Mouse (Mus musculus) limb, embryonic 15.5 days (tissue): ENCODE data around the gene Gm17949. TPM values are rescaled to one million over a fixed set of nuclear protein-coding genes. Genes with fewer than 3 reads are reported as not detected.
A peak's percentile ranks its signal among the peaks of the same experiment; 100 is the strongest.

Experiments used
- ATAC-seq: fragments of 200-750 bp; cut with Nextera tagmentation; 2 replicates; pipeline ENCODE4 v1.8.0; 2017; ENCODE audit warnings: low read depth, moderate TSS enrichment; ENCODE audit not compliant: insufficient number of reproducible peaks, low FRiP score, low TSS enrichment
- H3K27ac ChIP-seq: fragments of 300-500 bp; sonication (generic); 2 replicates; pipeline ENCODE4 v1.5.1; 2015; ENCODE audit warnings: moderate library complexity, mild to moderate bottlenecking, inconsistent platforms
- H3K27me3 ChIP-seq: fragments of 300-500 bp; sonication (generic); 2 replicates; pipeline ENCODE4 v1.6.1; 2015; ENCODE audit warnings: inconsistent platforms
- H3K36me3 ChIP-seq: fragments of 300-500 bp; sonication (generic); 2 replicates; pipeline ENCODE4 v1.6.1; 2015; ENCODE audit warnings: inconsistent platforms
- H3K4me1 ChIP-seq: fragments of 300-500 bp; sonication (generic); 2 replicates; pipeline ENCODE4 v1.6.1; 2015; ENCODE audit warnings: inconsistent platforms
- H3K4me2 ChIP-seq: fragments of 300-500 bp; sonication (generic); 2 replicates; pipeline ENCODE4 v1.6.1; 2015; ENCODE audit warnings: mild to moderate bottlenecking, inconsistent platforms
- H3K4me3 ChIP-seq: fragments of 300-500 bp; sonication (generic); 2 replicates; pipeline ENCODE4 v1.5.1; 2015; ENCODE audit warnings: mild to moderate bottlenecking, inconsistent platforms
- H3K9ac ChIP-seq: fragments of 300-500 bp; sonication (generic); 2 replicates; pipeline ENCODE4 v1.6.1; 2015; ENCODE audit warnings: inconsistent platforms
- H3K9me3 ChIP-seq: fragments of 300-500 bp; sonication (generic); 2 replicates; pipeline ENCODE4 v1.6.1; 2016; ENCODE audit warnings: inconsistent platforms
- WGBS: fragments of 180-500 bp; shearing (Covaris S2); methylation state at CpG from one replicate; pipeline ENCODE4 v1.1.7; 2015; 5-methylcytosine and 5-hydroxymethylcytosine counted together
- polyA plus RNA-seq: library from polyadenylated mRNA; unstranded; fragments of >200 nt; fragmentation: Nextera tagmentation; extraction: Ambion mirVana; gene quantifications from 2 replicates; pipeline ENCODE4 v1.2.1, GENCODE M21; 2015

Gm17949 gene
- polyA plus RNA-seq, 1 experiment from 2014 or later: 0.37 TPM

DNA sequence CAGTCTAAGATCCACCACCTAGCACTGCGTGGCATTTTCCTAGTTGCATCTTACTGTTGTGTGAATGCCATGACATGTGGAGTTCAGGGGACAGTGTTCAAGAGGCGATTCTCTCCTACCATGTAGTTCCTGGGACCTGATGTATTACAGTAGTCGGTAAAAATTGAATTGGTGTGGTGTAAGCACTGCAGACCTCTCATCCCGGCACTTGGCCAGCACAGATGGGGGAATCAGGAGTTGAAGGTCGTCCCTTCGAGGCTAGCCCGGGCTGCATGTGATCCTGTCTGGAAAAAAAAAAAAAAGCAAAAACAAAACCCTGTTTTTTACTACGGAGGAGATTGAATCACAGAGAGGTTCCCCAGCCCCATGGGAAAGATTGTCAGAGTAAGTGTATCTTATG, 16.2 kb upstream of the Gm17949 start:
- no peaks in the 10 kb centered on the region for H3K9me3 ChIP-seq
- no peak overlapping the region for H3K4me2 ChIP-seq
- peaks cover 20% of the 10 kb centered on the region for H3K4me1 ChIP-seq
- WGBS: 91% methylated on average over 8 of the region's 8 CpGs
- H3K9ac ChIP-seq: no peak overlapping the region
- H3K27me3 ChIP-seq: no peaks in the 10 kb centered on the region
- no peak for ATAC-seq
- H3K36me3 ChIP-seq: peaks cover 68% of the 10 kb centered on the region
- H3K4me3 ChIP-seq: no peak overlapping the region
- H3K27ac ChIP-seq: no peak overlapping the region

DNA sequence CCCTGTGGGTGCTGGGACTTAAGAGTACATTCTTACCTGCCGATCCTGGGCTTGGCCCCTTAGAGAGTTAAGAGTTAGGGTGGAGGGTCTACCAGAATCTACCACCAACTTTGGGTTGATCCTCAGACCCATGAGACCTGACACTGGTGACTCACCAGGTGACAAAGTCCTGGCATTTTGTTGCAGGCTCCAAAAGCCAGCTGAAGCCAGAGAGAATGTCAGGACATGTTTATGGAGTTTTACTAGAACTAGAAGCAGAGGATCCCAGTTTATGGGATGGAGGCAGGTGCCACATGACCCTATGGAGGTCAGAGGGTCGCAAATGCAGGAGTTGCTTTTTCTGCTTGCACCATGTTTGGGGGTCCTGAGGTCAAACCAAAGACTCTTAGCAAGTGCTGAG, 14.8 kb upstream of the Gm17949 start:
- ATAC-seq: no peak
- no peaks in the 10 kb centered on the region for H3K9me3 ChIP-seq
- 58% methylated on average over 2 of the region's 2 CpGs for WGBS
- H3K4me3 ChIP-seq: peak overlapping the region; percentile 91
- H3K27me3 ChIP-seq: no peaks in the 10 kb centered on the region
- H3K27ac ChIP-seq: no peak overlapping the region
- H3K36me3 ChIP-seq: peaks cover 69% of the 10 kb centered on the region
- H3K4me1 ChIP-seq: peaks cover 13% of the 10 kb centered on the region
- H3K4me2 ChIP-seq: no peak overlapping the region
- H3K9ac ChIP-seq: no peak overlapping the region

DNA sequence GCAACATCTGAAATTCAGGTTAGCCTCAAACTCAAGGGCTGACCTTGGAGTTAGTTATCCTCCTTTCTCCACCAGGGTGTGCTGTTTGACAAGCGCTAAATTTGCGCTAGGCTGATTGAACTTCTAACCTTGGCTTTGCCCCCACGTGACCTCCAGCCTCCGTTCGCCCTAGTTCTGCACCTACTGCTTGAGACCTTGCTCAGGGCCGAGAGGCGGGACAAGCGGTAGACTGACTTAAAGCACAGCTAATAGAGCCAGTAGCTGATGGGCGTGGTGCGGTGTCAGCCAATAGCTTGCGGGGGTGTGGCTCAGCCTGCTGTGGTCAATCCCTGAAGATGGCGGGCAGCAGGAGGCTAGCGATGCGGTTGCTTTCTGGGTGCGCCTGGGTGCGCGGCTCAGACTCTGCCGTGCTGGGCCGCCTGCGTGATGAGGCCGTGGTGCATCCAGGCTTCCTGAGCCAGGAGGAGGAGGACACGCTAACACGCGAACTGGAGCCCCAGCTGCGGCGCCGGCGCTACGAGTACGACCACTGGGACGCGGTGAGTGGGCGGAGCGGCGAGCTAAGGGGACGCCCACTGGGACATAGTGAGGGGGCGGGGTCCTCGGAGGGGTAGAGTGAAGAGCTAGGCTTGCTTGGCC, 14.1 kb upstream of the Gm17949 start, which contains the start of gene Alkbh7:
TSS of gene Alkbh7 (plus strand) at position 311 of the 639 bp plus-strand sequence.
- under 1% methylated on average over 38 of the region's 38 CpGs for WGBS
- H3K36me3 ChIP-seq: peaks cover 68% of the 10 kb centered on the region

DNA sequence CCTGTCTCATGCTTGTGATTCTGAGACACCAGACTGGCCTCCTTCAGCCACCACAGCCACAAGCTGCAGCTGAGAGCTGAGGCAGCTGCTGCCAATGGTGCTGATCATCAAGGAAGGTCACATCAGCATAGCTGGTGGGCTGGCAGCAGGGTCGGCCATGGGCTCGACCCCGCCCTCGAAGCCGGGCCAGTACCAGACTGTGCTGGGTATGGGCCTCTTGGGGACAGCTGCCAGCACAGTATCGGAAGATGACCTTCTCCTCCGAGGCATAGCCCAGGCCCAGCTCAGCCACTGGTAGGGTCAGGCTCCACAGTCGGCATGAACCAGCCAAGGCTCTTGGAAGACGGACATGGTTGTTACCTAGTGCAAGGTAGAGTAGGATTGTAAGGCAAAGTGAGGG, 11.9 kb upstream of the Gm17949 start:
- Histone ChIP-seq H3K9me3 (no peaks in the 10 kb centered on the region), H3K4me1 (peaks cover 10% of the 10 kb centered on the region), H3K36me3 (peaks cover 67% of the 10 kb centered on the region), H3K4me2 (no peak overlapping the region), H3K9ac (no peak overlapping the region), H3K4me3 (no peak overlapping the region), H3K27ac (no peak overlapping the region), H3K27me3 (no peaks in the 10 kb centered on the region)
- no peak for ATAC-seq
- 88% methylated on average over 9 of the region's 9 CpGs for WGBS

More for the DNA sequence above, 14.1 kb upstream of the Gm17949 start, which contains the start of gene Alkbh7:
- Histone ChIP-seq H3K4me2 (peak within 1 kb of the TSS; percentile 70), H3K9me3 (no peaks in the 10 kb centered on the region), H3K27ac (peak within 1 kb of the TSS; percentile 74), H3K9ac (peak within 1 kb of the TSS; percentile 65), H3K4me1 (peaks cover 10% of the 10 kb centered on the region), H3K4me3 (peak within 1 kb of the TSS; percentile 91), H3K27me3 (no peaks in the 10 kb centered on the region)
- peak; percentile 98 for ATAC-seq

DNA sequence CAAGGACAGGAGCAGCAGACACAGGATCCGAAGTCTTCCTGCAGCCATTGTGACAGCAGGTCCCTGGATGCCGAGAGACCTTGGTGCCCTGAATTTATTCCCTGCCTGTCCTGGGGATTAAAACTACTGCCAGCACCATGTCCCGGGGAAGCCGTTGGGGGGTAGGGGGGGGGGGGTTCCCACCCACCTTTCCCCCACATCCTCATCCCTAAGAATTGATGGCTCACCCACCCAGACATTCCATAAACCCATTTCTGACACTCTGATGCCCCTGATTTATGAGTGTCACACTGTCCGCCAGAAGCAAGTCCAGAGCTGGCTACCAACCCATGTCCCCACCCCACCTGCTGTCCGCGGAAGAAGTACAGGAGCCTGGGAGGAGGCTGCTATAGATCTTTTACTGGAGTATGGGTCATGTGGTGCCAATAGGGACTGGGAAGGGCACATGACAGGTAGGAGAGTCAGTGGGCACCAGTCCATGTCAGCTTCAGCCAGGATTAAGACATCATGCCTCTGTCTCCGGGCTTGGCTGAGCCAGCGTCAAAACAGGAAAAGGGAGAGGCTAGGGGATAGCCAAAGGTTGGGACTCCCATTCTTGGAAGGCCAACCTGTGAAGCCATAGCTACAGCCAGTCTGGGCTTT, 11.2 kb upstream of the Gm17949 start, which contains the start of gene Pspn:
TSS of gene Pspn (minus strand) at position 51 of the 642 bp plus-strand sequence.
- 80% methylated on average over 9 of the region's 9 CpGs for WGBS
- Histone ChIP-seq H3K27ac (no peak within 1 kb of the TSS), H3K4me1 (peaks cover 10% of the 10 kb centered on the region), H3K4me3 (no peak within 1 kb of the TSS), H3K4me2 (no peak within 1 kb of the TSS), H3K36me3 (peaks cover 67% of the 10 kb centered on the region), H3K9me3 (no peaks in the 10 kb centered on the region), H3K27me3 (no peaks in the 10 kb centered on the region), H3K9ac (no peak within 1 kb of the TSS)
- no peak for ATAC-seq

DNA sequence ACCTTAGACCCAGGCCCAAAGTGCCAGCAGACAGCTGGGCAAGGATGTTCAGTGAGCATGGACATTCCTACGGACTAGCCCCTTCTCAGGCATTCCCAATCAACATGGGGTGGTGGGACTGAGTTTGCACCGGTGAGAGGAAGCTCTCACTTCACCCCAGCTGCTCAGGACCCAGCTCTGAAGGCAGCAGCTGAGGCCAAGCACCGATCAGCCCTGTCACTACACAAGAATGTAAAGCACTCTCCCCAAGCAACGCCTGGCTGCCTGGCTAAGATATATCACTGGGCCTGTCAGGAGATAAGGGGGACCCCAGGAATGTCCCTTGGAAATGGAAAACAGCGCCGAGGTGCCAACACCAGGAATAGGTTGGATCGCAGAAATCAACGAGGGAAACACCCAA, 10.0 kb upstream of the Gm17949 start:
- Histone ChIP-seq H3K4me1 (peaks cover 10% of the 10 kb centered on the region), H3K27me3 (no peaks in the 10 kb centered on the region), H3K9ac (no peak overlapping the region), H3K9me3 (no peaks in the 10 kb centered on the region), H3K27ac (peak overlapping the region; percentile 27; the same call in 1 of the 2 replicates), H3K4me3 (no peak overlapping the region), H3K36me3 (peaks cover 67% of the 10 kb centered on the region), H3K4me2 (no peak overlapping the region)
- WGBS: 59% methylated on average over 8 of the region's 8 CpGs
- ATAC-seq: no peak

DNA sequence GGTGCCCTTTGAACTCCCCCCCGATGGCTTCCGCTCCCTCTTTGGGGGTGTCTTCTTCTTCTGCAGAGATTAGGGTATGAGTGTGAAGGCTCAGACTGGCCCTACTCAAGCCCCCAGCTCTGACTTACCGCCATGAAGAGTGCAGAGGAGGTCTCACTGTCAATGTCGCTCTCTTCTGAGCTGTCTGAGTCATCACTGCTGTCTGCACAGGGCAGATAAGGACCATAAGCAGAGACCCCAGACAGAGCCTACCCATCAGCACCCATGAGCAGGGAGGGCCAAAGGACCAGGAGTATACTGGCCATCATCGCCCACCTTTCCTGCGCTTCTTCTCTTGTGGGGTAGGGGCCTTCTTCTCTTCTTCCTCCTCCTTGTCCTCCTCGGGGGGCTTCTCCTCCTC, 7.3 kb upstream of the Gm17949 start:
- Histone ChIP-seq H3K9me3 (no peaks in the 10 kb centered on the region), H3K4me3 (no peak overlapping the region), H3K27me3 (no peaks in the 10 kb centered on the region), H3K27ac (no peak overlapping the region), H3K4me1 (no peaks in the 10 kb centered on the region), H3K4me2 (no peak overlapping the region), H3K36me3 (peaks cover 79% of the 10 kb centered on the region), H3K9ac (no peak overlapping the region)
- 90% methylated on average over 7 of the region's 7 CpGs for WGBS
- ATAC-seq: no peak

DNA sequence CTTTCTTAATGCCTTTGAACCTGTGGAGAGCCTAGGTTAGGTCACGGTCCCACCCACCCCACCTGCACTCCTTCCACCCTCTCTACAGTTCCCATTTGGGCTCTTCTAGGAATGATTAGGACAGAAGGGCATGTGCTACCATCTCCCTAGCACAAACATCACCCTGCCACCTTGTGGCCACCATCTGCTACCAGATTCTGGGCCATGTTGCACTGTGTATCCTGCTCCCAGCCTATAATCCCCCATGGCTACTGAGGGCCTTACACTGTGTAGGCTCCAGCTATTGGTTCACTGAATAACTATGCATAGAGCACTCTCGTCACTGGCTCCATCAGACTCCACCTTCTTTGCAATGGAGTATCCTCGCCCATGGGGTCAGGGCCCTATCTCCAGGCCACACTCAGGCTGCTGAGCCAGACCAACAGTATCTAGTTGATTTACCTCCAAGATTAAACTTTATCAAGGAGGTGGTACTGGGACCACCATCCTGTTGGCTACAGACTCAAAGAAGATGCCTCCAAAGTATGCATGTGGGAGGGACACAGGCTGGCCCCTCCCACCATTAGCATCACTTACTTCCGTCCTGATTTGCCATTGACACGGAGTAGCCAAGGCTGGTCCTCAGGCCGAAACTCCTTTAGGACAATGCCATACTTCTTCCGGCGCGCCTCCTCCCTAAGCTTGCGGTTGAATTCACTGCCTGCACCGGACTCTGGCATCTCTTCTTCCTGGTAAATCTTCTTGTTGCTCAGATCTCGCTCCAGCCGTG, 3.9 kb upstream of the Gm17949 start:
- Histone ChIP-seq H3K4me3 (no peak overlapping the region), H3K4me1 (peaks cover 15% of the 10 kb centered on the region), H3K9me3 (no peaks in the 10 kb centered on the region), H3K36me3 (peaks cover 66% of the 10 kb centered on the region), H3K27me3 (no peaks in the 10 kb centered on the region), H3K9ac (no peak overlapping the region), H3K27ac (no peak overlapping the region; the same call in 1 of the 2 replicates), H3K4me2 (no peak overlapping the region)
- WGBS: 96% methylated on average over 13 of the region's 13 CpGs
- ATAC-seq: no peak

DNA sequence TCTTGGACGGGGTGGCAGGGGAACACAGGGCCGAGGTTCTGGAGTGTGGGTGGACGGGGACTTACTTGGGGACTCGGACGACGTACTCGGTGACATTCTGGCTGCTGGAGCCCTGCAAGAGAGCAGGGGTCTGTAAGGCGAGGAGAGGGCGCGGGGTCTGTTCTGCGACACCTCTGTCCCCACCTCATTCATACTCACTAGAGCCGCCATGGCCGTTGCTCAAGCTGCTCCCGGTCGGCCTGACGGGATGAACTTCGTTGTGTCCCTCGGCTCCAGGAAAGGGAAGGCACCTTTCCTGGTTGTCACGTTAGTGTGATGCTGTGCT, 396 bp upstream of the Gm17949 start:
- Histone ChIP-seq H3K36me3 (peaks cover 31% of the 10 kb centered on the region), H3K4me3 (peak overlapping the region; percentile 75), H3K4me1 (peaks cover 19% of the 10 kb centered on the region), H3K27ac (peak overlapping the region; percentile 86), H3K27me3 (no peaks in the 10 kb centered on the region), H3K4me2 (peak overlapping the region; percentile 81), H3K9me3 (no peaks in the 10 kb centered on the region), H3K9ac (peak overlapping the region; percentile 79)
- 1% methylated on average over 19 of the region's 19 CpGs for WGBS
- peak; percentile 41; the same call in 1 of the 2 replicates for ATAC-seq

DNA sequence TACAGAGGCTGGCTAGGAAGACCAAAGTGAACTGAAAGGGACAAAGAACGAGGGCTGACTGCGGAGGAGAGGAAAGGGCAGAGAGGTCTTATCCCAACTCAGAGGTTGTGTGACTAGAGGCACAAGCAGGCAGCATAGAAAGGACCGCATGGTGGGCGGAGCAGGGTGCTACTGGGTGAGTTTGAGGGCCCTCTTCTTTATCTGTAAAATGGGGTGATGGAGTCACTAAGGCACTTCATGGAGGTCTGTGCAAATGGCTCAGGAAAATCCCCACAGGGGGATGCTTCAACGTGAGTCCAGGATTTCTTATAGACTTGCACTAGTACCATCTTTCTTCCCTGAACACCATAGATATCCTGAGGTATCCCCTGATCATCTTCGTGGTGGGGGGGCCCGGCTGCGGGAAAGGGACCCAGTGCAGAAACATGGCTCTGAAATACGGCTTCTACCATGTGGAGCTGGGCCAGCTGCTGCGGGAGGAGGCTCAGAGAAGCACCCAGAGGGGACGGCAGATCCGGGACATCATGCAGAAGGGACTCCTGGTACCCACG, 1.1 kb downstream of the Gm17949 start:
- Histone ChIP-seq H3K4me2 (peak overlapping the region; percentile 81), H3K36me3 (peaks cover 16% of the 10 kb centered on the region), H3K4me3 (peak overlapping the region; percentile 75), H3K27me3 (no peaks in the 10 kb centered on the region), H3K4me1 (peaks cover 19% of the 10 kb centered on the region), H3K27ac (peak overlapping the region; percentile 95), H3K9me3 (no peaks in the 10 kb centered on the region), H3K9ac (no peak overlapping the region)
- ATAC-seq: no peak
- WGBS: 69% methylated on average over 13 of the region's 13 CpGs

DNA sequence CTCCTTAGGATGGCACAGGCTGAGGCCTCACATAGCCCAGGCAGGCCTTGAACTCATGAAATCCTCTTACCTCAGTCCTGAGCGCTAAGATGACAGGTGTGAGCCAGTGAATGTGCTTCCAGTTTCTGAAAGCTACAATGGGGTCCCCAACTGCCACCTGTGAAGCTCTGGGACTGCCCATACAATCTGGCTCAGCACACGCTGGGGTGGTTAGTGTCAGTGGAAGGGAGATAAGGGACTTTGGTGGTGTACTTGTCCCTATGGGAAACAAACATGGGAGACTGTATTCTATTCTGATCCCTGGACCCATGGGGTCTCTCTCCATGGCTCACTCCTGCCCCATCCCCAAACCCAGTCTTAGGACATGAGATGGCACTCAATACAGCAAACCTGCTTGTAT, 8.4 kb downstream of the Gm17949 start:
- Histone ChIP-seq H3K4me3 (no peak overlapping the region), H3K36me3 (peaks cover 53% of the 10 kb centered on the region), H3K9ac (no peak overlapping the region)

DNA sequence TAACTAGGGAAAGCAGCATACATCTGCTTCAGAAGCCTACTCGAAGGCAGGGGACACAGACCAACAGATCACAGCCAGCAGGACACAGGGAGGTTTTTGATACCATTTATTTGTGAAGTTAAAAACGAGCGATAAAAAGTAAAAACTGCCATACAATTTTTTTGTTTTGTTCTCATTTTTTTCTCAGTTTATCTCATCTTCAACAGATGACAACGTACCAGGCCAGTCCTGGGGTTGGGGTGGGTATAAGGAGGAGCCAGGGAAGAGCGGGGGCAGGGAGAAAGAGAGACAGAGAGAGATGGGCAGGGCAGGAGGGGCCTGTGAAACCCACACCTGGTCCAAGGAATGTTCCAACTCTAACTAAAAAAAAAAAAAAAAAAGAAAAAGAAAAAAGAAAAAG, 9.7 kb downstream of the Gm17949 start:
- Histone ChIP-seq H3K9ac (no peak overlapping the region), H3K27me3 (no peaks in the 10 kb centered on the region), H3K4me1 (no peaks in the 10 kb centered on the region), H3K36me3 (peaks cover 65% of the 10 kb centered on the region), H3K4me2 (no peak overlapping the region), H3K4me3 (no peak overlapping the region), H3K27ac (no peak overlapping the region), H3K9me3 (no peaks in the 10 kb centered on the region)
- ATAC-seq: no peak
- 91% methylated on average over 5 of the region's 5 CpGs for WGBS

More for the DNA sequence above, 8.4 kb downstream of the Gm17949 start:
- Histone ChIP-seq H3K4me1 (no peaks in the 10 kb centered on the region), H3K9me3 (no peaks in the 10 kb centered on the region), H3K27me3 (no peaks in the 10 kb centered on the region), H3K27ac (no peak overlapping the region), H3K4me2 (no peak overlapping the region)
- ATAC-seq: no peak
- WGBS: 87% methylated on average over 2 of the region's 2 CpGs
